Mouse (Mus musculus) forebrain, postnatal 0 days (tissue): ENCODE results near the gene Ccer2. TPM values are rescaled to one million over a fixed set of nuclear protein-coding genes. Genes with fewer than 3 reads are reported as not detected.

ENCODE experiments used
- ATAC-seq: fragments of 200-750 bp; cut with Nextera tagmentation; 2 replicates; pipeline ENCODE4 v1.8.0; 2017; ENCODE audit warnings: mild to moderate bottlenecking, moderate library complexity
- DNase-seq: peaks from one replicate; pipeline ENCODE4 v3.0.0-alpha.2; 2015
- H3K27ac ChIP-seq: fragments of 300-500 bp; sonication (generic); 2 replicates; pipeline ENCODE4 v1.5.1; 2014; ENCODE audit warnings: low read depth, mild to moderate bottlenecking, antibody characterized with exemption, low read length, moderate library complexity, mixed read lengths
- H3K27me3 ChIP-seq: fragments of 300-500 bp; sonication (generic); 2 replicates; pipeline ENCODE4 v1.6.1; 2014; ENCODE audit warnings: mild to moderate bottlenecking, low read length, mixed read lengths; ENCODE audit not compliant: insufficient read depth
- H3K36me3 ChIP-seq: fragments of 300-500 bp; sonication (generic); 2 replicates; pipeline ENCODE4 v1.6.1; 2014; ENCODE audit warnings: mild to moderate bottlenecking, moderate library complexity; ENCODE audit not compliant: insufficient read depth
- H3K4me1 ChIP-seq: fragments of 300-500 bp; sonication (generic); 2 replicates; pipeline ENCODE4 v1.6.1; 2014; ENCODE audit warnings: antibody characterized with exemption; ENCODE audit not compliant: insufficient read depth
- H3K4me2 ChIP-seq: fragments of 300-500 bp; sonication (generic); 2 replicates; pipeline ENCODE4 v1.6.1; 2014; ENCODE audit warnings: low read depth, mild to moderate bottlenecking, moderate library complexity
- H3K4me3 ChIP-seq: fragments of 300-500 bp; sonication (generic); 2 replicates; pipeline ENCODE4 v1.5.1; 2014; ENCODE audit warnings: low read depth, low read length, mixed read lengths
- H3K9ac ChIP-seq: fragments of 300-500 bp; sonication (generic); 2 replicates; pipeline ENCODE4 v1.6.1; 2014; ENCODE audit warnings: mild to moderate bottlenecking
- H3K9me3 ChIP-seq: fragments of 300-500 bp; sonication (generic); 2 replicates; pipeline ENCODE4 v1.6.1; 2016; ENCODE audit warnings: low read length
- CTCF ChIP-seq: sonication (generic); IDR thresholded peaks from 2 replicates; pipeline ENCODE4 v1.5.1; 2016; ENCODE audit warnings: antibody characterized with exemption, control low read depth, low read depth
- WGBS: fragments of 180-500 bp; shearing (Covaris S2); extraction: QIAGEN DNeasy Blood & Tissue Kit; methylation state at CpG from one replicate; pipeline ENCODE4 v1.1.7; 2014; 5-methylcytosine and 5-hydroxymethylcytosine counted together
- polyA plus RNA-seq: library from polyadenylated mRNA; unstranded; fragments of >200 nt; fragmentation: Nextera tagmentation; extraction: Ambion mirVana; gene quantifications from 2 replicates; pipeline ENCODE4 v1.2.1, GENCODE M21; 2015
- total RNA-seq: library from RNA; depleted of rRNA; stranded (reverse); fragments of >200 nt; gene quantifications from 2 replicates; pipeline ENCODE4 v1.2.3, GENCODE M21; 2014

Ccer2 gene
- total and polyA plus RNA-seq, 2 experiments from 2014 or later: 0.98 TPM; not detected in 1

DNA sequence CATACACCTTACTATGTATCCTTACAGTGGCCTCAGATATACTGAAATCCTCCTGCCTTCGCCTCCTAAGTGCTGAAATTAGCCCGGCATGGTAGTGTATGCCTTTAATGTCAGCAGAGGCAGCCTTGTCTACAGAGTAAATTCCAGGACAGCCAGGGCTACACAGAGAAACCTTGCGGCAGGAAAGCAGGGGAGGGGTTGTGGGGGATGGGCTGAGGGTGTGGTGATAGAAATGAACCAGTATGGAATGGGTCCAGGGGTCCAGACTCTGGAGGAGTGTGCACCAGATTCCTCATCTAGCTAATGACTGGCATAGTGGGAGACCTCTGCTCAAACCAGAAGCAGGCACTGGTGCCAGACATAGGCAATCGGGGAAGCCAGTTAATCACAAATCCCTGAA is 36.8 kb upstream of the Ccer2 start:
- 62% methylated on average over 4 of the region's 4 CpGs for WGBS

GRCm38 (mm10) chr7:28719650-28720049 is 36.3 kb upstream of the Ccer2 start:
- Histone ChIP-seq H3K9me3 (no peaks in the 10 kb centered on the region), H3K9ac (no peak overlapping the region), H3K36me3 (no peaks in the 10 kb centered on the region), H3K4me2 (no peak overlapping the region), H3K4me3 (no peak overlapping the region), H3K27me3 (no peaks in the 10 kb centered on the region), H3K4me1 (no peaks in the 10 kb centered on the region), H3K27ac (no peak overlapping the region)
- no peak for ATAC-seq
- no peak for TF ChIP-seq CTCF
- no peak for DNase-seq
- 96% methylated on average over 2 of the region's 2 CpGs for WGBS

More for the DNA sequence above, 36.8 kb upstream of the Ccer2 start:
- no peak overlapping the region for H3K4me2 ChIP-seq
- ATAC-seq (no peak), DNase-seq (no peak)
- no peaks in the 10 kb centered on the region for H3K36me3 ChIP-seq
- no peaks in the 10 kb centered on the region for H3K9me3 ChIP-seq
- no peak overlapping the region for H3K9ac ChIP-seq
- no peak overlapping the region for H3K4me3 ChIP-seq
- no peak overlapping the region for H3K27ac ChIP-seq
- no peak for TF ChIP-seq CTCF
- no peaks in the 10 kb centered on the region for H3K4me1 ChIP-seq
- H3K27me3 ChIP-seq: no peaks in the 10 kb centered on the region

GRCm38 (mm10) chr7:28720753-28721537 is 35.0 kb upstream of the Ccer2 start:
- 79% methylated on average over 3 of the region's 3 CpGs for WGBS
- no peaks in the 10 kb centered on the region for H3K4me1 ChIP-seq
- no peak for TF ChIP-seq CTCF
- ATAC-seq (no peak), DNase-seq (no peak)
- no peak overlapping the region for H3K27ac ChIP-seq
- no peaks in the 10 kb centered on the region for H3K9me3 ChIP-seq
- H3K4me2 ChIP-seq: no peak overlapping the region
- H3K27me3 ChIP-seq: no peaks in the 10 kb centered on the region
- H3K36me3 ChIP-seq: no peaks in the 10 kb centered on the region
- H3K9ac ChIP-seq: no peak overlapping the region
- no peak overlapping the region for H3K4me3 ChIP-seq

DNA sequence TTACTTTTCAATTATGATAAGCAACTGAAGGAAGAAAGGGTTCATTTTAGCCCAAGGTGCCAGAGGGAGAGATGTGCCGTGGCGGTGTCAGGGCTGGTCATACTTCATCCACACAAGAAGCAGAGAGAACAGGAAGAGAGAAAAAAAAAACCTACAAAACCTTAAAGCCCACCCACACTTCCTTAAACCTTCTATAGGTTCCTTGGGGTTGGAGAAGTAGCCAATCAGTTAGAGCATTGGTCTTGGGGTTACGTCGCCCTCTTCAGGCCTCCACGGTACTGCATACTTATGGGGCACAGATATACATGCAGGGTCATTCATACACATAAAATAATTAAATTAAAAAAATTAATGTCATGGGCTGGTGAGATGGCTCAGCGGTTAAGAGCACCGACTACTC is 33.9 kb upstream of the Ccer2 start:
- Histone ChIP-seq H3K27ac (no peak overlapping the region), H3K4me3 (no peak overlapping the region), H3K9ac (no peak overlapping the region), H3K4me2 (no peak overlapping the region), H3K9me3 (no peaks in the 10 kb centered on the region), H3K27me3 (no peaks in the 10 kb centered on the region), H3K4me1 (no peaks in the 10 kb centered on the region), H3K36me3 (no peaks in the 10 kb centered on the region)
- WGBS: 91% methylated on average over 7 of the region's 7 CpGs
- ATAC-seq: no peak
- TF ChIP-seq CTCF: peak; percentile 24; the same call in 1 of the 2 replicates
- DNase-seq: no peak

DNA sequence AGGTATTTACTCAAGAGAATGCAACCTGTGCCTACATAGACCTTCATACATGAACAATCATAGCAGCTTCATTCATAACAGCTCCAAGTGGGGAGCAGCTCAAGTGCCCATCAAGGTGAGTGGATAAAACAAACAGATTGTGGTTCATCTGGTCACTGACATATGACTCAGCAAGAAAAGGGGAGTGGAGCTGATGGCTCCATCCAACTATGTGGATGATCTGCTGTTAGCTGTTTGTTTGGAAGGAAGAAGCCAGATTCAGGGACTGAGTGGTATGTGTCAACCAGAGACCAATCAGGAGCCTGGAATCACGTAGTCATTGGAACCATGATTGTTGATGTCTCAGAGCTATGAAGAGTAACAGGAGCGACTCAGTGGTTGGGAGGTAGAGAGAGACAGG is 31.4 kb upstream of the Ccer2 start:
- no peak for ATAC-seq
- WGBS: 95% methylated on average over 2 of the region's 2 CpGs

DNA sequence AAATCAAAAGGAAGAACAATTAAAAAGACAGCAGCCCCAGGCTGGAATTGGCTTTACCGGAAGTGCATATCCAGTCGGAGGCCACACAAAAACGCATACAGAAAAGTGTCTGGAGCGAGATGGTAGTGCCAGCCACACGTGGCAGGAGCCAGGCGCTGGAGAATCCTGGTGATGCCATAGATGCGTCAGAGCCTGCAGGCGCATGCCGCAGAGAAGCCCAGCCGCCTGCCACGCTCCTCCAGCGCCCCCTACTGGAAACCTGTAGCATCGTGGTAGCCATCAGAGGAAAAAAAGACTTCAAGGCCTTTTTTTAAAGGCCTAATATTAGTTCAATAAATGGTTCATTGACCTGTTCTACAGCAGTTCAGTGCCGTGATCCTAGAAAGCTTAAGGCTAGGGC is 29.4 kb upstream of the Ccer2 start:
- DNase-seq (peak; percentile 89), ATAC-seq (peak; percentile 89)
- no peaks in the 10 kb centered on the region for H3K36me3 ChIP-seq
- no peaks in the 10 kb centered on the region; the same call in 1 of the 2 replicates for H3K4me1 ChIP-seq
- no peak overlapping the region for H3K27ac ChIP-seq
- H3K4me3 ChIP-seq: no peak overlapping the region
- WGBS: 5% methylated on average over 14 of the region's 14 CpGs
- no peaks in the 10 kb centered on the region for H3K27me3 ChIP-seq
- TF ChIP-seq CTCF: peak; percentile 91
- H3K4me2 ChIP-seq: peak overlapping the region; percentile 23; the same call in 1 of the 2 replicates
- 0 out of 2 replicates have a peak, but pooled peaks cover 3% of the 10 kb centered on the region for H3K9me3 ChIP-seq
- no peak overlapping the region for H3K9ac ChIP-seq

More for the DNA sequence above, 31.4 kb upstream of the Ccer2 start:
- Histone ChIP-seq H3K27ac (no peak overlapping the region), H3K4me3 (no peak overlapping the region), H3K36me3 (no peaks in the 10 kb centered on the region), H3K4me2 (no peak overlapping the region), H3K9ac (no peak overlapping the region), H3K27me3 (no peaks in the 10 kb centered on the region), H3K4me1 (no peaks in the 10 kb centered on the region; the same call in 1 of the 2 replicates), H3K9me3 (no peaks in the 10 kb centered on the region)
- TF ChIP-seq CTCF: no peak
- no peak for DNase-seq

- peak; percentile 45 for TF ChIP-seq CTCF
- DNase-seq: peak; percentile 29
Measured at GRCm38 (mm10) chr7:28727649-28728340, 28.2 kb upstream of the Ccer2 start.

More at GRCm38 (mm10) chr7:28727649-28728340, 28.2 kb upstream of the Ccer2 start:
- Histone ChIP-seq H3K36me3 (no peaks in the 10 kb centered on the region), H3K27ac (no peak overlapping the region), H3K27me3 (no peaks in the 10 kb centered on the region), H3K4me1 (no peaks in the 10 kb centered on the region; the same call in 1 of the 2 replicates), H3K9ac (no peak overlapping the region), H3K9me3 (0 out of 2 replicates have a peak, but pooled peaks cover 3% of the 10 kb centered on the region), H3K4me3 (no peak overlapping the region), H3K4me2 (no peak overlapping the region)
- WGBS: 52% methylated on average over 10 of the region's 10 CpGs
- ATAC-seq: peak; percentile 56
